Mouse (Mus musculus) yolk sac, embryonic 10.5 days (tissue): ENCODE data around the gene Robo1.

Experiments
- DNase-seq: peaks from one replicate; pipeline ENCODE4 v3.0.0-alpha.2; 2017; ENCODE audit warnings: low spot score

Gene Robo1

DNA sequence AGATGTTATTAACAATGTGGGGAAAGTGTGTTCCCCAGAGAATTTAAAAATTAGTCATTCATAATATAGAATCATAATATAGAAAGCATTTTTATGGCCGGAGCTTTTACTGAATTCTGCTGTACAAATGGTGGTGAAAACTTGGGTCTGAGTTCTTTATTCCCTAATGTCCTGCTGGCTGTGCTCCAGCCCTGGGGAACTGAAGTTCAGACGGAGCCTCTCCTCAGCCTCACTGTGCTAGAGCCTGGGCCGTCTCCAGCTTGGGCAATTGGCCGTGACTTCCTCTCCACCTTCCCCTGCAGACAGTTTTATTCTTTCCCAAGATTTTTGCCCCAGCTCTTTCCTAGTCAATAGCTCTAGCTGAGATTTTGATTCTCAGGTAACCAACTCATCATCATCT lies 429.0 kb downstream of the Robo1 start:
- no peak for DNase-seq

GRCm38 (mm10) chr16:72740218-72740617 lies 432.1 kb downstream of the Robo1 start:
- DNase-seq = no peak

GRCm38 (mm10) chr16:72747696-72748095 lies 439.6 kb downstream of the Robo1 start:
- no peak for DNase-seq

DNA sequence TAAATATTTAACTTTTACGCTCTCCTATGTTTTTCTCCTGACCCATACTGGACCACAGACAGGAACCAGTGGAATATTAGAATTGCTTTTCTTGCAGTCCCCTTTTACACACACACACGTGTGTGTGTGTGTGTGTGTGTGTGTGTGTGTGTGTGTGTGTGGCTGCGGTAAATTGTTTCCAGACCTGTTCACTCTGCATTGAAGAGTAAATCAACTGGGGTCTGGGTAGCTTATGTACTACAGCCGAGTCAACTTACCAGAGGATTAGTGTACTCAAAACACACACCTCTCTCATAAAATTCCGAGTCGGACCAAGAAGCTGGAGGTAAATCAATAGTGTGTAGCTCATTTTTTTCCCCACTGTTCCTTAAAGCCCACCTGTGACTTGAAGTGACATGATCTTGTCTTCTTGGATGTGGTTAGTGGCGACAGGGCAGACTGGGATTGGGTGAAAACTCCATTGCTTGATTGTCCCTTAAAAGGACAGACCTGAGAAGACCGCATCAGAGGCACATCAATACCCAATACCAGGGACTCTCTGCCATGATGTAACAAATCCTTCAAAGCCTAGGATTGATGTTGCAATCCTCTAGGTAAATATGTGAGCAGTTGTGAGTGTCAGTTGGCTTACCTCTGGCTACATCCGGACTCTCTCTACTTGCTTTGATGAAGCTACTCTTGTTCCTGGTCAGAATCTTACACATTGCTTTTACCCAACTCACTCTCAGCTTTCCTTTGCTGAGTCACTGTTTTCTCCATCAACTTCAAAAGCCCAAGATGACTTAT lies 457.2 kb downstream of the Robo1 start:
- no peak for DNase-seq

- DNase-seq = no peak
Measured at GRCm38 (mm10) chr16:72769214-72769834, 461.2 kb downstream of the Robo1 start.

GRCm38 (mm10) chr16:72772348-72772747 lies 464.2 kb downstream of the Robo1 start:
- no peak for DNase-seq

DNA sequence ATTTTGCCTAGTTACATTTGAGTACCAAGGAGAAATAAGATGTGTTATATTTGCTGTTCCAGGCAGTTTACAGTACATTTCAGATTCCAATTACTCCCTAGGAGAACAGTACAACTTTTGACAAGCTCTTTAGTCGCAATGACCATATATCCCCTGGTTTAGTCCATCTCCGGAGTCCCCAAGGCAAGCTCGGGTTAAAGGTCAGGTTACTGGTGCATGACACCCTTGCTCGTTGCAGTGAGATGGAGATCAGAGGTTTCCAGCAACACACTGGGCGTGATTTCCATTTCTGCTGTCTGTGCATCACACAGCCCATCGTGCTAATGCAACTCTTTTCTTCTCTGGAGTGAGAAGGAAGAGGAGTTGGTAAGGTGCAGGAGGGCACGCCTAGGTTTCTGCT lies 464.9 kb downstream of the Robo1 start:
- no peak for DNase-seq

- DNase-seq = no peak
Measured at GRCm38 (mm10) chr16:72778520-72778919, 470.4 kb downstream of the Robo1 start.

- DNase-seq = no peak
Measured at GRCm38 (mm10) chr16:72782171-72782570, 474.1 kb downstream of the Robo1 start.

- no peak for DNase-seq
Measured at GRCm38 (mm10) chr16:72786079-72786478, 478.0 kb downstream of the Robo1 start.

- no peak for DNase-seq
Measured at GRCm38 (mm10) chr16:72786636-72787035, 478.5 kb downstream of the Robo1 start.

DNA sequence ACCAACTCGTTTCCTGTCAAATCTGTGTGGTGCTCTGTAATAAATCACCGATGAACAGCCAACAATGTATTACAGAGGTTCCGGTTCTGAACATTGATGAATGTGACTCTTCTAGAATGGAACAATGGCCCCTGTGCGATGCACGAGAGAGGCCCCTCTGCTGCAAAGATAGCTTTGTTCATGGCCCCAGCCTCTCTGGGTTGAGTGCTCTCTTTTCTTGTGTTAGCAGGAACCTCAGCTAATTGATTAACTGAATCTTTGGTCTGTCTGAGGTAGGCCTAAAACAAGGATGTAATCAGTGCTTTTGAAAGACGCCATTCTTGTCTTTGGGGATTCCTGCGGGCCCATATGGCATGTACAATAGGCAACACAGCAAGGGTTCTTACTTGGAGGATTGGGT lies 479.9 kb downstream of the Robo1 start:
- DNase-seq = no peak

DNA sequence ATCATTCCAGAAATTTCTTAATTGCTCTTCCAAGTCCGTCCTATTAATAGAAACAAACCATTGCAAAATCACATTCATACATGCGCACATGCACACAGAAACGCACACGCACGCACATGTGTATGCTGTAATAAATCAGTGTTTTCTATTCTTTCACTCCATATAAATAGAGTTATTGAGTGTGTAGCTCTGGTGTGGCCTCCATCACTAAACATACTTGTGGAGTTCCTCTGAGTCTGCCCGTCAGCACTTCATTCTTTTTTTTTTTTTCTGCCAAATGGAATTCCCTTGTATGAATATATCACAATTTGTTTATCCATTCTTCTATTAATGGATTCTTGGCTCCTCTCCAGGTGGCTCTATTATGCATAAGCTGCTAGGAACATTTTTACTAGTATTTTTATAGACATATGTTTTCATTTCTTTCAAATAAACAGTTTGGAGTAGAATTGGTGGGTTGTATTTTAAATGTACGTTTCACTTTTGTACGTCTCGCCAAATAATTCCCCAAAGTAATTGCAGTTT lies 483.1 kb downstream of the Robo1 start:
- no peak for DNase-seq

DNA sequence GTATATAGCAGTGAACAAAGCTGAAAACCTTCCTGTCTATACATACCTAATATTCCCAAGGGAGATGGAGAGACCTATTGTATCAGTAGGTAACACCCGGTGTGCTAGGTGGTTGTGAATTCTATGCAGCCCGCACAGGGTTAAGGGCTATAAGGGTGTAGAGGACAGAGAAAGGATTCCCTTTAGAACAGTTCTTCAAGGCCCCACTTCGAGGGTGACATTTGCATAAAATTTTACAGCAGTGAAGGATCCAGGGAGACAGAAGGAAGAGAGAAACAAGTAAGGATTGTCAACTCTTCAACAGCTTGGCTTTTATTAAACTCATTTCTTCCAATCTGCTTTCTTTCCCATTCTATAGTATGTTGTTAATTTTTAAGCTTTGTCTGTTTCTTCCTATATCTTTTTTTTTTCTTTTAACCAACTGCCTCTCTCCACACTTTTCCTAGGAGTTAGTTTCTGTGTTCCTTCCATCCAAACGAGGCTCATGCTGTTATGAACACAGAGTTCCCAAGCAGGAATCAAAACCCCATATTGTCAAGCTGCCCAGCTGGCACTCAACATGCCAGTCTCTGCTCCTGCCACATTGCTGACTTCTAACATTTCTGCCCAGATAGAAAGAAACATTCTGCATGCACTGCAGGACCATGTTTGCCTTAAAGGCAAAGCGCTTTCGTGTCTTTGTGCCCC lies 486.7 kb downstream of the Robo1 start:
- no peak for DNase-seq

GRCm38 (mm10) chr16:72795379-72795712 lies 487.2 kb downstream of the Robo1 start:
- no peak for DNase-seq

- no peak for DNase-seq
Measured at GRCm38 (mm10) chr16:72798405-72798949, 490.4 kb downstream of the Robo1 start.

DNA sequence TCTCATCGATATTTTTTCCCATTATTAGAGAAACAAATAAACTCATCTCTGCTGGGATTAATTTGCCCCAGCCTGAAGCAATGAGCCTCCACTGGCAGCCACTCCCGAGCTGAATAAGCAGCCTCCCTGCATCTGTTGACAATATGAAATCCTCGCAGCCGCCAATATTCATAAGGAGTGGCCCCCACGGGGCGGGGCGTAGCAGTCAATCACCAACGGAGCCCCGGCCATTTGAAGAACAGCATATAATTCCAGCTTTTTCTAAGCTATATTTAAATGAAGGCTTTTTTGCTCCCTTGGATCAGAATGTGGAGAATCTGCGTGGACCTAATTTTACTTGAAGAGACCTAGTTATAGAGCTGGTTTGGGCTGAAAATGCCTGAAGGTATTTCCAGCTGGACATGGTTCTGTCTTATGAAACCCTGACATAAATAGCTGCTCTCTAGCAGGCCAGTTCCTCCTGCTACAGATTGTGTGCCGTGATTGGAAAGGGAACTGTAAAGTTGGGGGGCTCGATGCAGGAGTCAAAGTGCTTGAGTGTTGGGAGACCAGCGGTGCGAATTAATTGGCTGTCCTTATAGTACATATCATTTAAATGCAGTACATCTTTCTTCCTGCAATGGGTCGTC lies 492.1 kb downstream of the Robo1 start:
- no peak for DNase-seq

DNA sequence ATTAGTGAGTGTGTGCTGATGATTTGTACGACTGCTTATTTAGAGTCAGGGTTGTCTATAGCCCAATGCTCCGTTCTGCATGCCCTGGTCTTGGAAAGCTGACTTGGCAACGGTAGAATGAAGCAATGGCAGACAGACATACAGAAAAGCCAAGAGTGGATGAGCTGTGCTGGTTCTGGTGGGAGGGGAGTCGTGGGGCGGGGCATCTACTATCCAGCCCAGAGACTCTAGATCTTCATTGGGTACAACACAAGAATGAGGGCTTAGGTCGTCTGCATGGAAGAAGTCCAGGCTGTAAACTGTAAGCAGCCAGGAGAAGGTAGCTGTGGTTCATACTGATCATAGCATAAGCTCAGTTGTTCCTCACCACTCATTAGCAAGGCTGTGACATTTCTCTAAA lies 492.7 kb downstream of the Robo1 start:
- DNase-seq = no peak

- DNase-seq = no peak
Measured at GRCm38 (mm10) chr16:72808351-72808750, 500.2 kb downstream of the Robo1 start.

DNA sequence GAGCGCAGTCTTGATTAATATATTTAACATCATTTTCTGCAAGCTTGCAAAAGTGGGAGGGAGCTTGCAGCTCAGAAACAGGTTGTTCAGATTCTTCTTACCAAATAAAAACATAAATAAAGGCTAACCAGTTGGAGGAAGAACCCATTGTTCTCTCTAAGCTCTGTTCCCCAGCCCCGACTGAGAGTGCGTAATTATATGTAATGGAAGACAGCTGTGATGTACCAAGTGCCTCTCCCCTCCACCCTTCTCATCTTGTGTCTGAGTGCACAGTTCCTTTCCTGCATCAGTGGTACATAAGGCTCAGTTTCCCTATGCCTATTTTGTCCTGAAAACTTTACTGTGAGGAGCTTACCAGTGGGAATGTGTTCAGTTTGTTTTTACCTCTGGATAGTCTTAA lies 502.8 kb downstream of the Robo1 start:
- DNase-seq = no peak

GRCm38 (mm10) chr16:72811494-72811893 lies 503.4 kb downstream of the Robo1 start:
- DNase-seq = no peak

GRCm38 (mm10) chr16:72811908-72812307 lies 503.8 kb downstream of the Robo1 start:
- DNase-seq = no peak
